Mouse (Mus musculus): ENCODE data around the gene Zkscan5.

- TF ChIP-seq EP300 (IDR thresholded peaks at IDR 0.05; ENCODE audit: low read depth) (no peak), CTCF (IDR thresholded peaks at IDR 0.05; ENCODE audit: low read depth) (no peak)
Measured at GRCm38 (mm10) chr5:145164710-145165109, 39.7 kb upstream of the Zkscan5 start.
